Mouse (Mus musculus): ENCODE measurements around the gene Ptprj.

GRCm38 (mm10) chr2:90506143-90506542 is 74.3 kb downstream of the Ptprj start:
- TF ChIP-seq GATA1 (IDR thresholded peaks at IDR 0.05; ENCODE audit: borderline replicate concordance, low read length) (no peak), FLI1 (IDR thresholded peaks at IDR 0.05; ENCODE audit: low read length) (no peak)
